Mouse (Mus musculus): ENCODE results near the gene Elf2. TPM values are rescaled to one million over a fixed set of nuclear protein-coding genes. Genes with fewer than 3 reads are reported as not detected.
"Not testable (repeated sequence)": the region's sequence is repeated elsewhere in the genome, so short reads cannot be mapped to it uniquely, and the experiment has no call there.

Elf2 gene
- polyA plus RNA-seq, 1 experiment from 2014 or later = 50.7 TPM

- no peaks in the 10 kb centered on the region for H3K36me3 ChIP-seq
- peaks cover 24% of the 10 kb centered on the region for H3K4me1 ChIP-seq
- H3K27me3 ChIP-seq (replicated peaks) = no peaks in the 10 kb centered on the region
- peak overlapping the region; percentile 51 for H3K27ac ChIP-seq (replicated peaks)
- H3K9me3 ChIP-seq = no peaks in the 10 kb centered on the region
- WGBS = under 1% methylated on average over 50 of the region's 50 CpGs
- H3K4me2 ChIP-seq = peak overlapping the region; percentile 75
- H3K9ac ChIP-seq = peak overlapping the region; percentile 86
- peak overlapping the region; percentile 63 for H3K4me3 ChIP-seq
- ATAC-seq (ENCODE audit: extremely low read depth, insufficient number of reproducible peaks, low FRiP score, low TSS enrichment) = peak; percentile 40
These were observed 18.4 kb upstream of the Elf2 start for GRCm38 (mm10) chr3:51358660-51359557.

GRCm38 (mm10) chr3:51358181-51358580 is 17.7 kb upstream of the Elf2 start:
- Histone ChIP-seq H3K4me1 (peaks cover 24% of the 10 kb centered on the region), H3K27ac (replicated peaks) (no peak overlapping the region), H3K9ac (peak overlapping the region; percentile 86), H3K36me3 (no peaks in the 10 kb centered on the region), H3K4me2 (peak overlapping the region; percentile 75), H3K9me3 (no peaks in the 10 kb centered on the region), H3K27me3 (replicated peaks) (no peaks in the 10 kb centered on the region), H3K4me3 (peak overlapping the region; percentile 63)
- WGBS = 3% methylated on average over 15 of the region's 15 CpGs
- ATAC-seq (ENCODE audit: extremely low read depth, insufficient number of reproducible peaks, low FRiP score, low TSS enrichment) = no peak

- ATAC-seq (ENCODE audit: extremely low read depth, insufficient number of reproducible peaks, low FRiP score, low TSS enrichment) = no peak
- H3K4me2 ChIP-seq = peak overlapping the region; percentile 75
- H3K27me3 ChIP-seq (replicated peaks) = no peaks in the 10 kb centered on the region
- H3K9ac ChIP-seq = peak overlapping the region; percentile 86; the same call in 1 of the 2 replicates
- H3K9me3 ChIP-seq = no peaks in the 10 kb centered on the region
- peaks cover 24% of the 10 kb centered on the region for H3K4me1 ChIP-seq
- peak overlapping the region; percentile 63 for H3K4me3 ChIP-seq
- H3K36me3 ChIP-seq = no peaks in the 10 kb centered on the region
- 17% methylated on average over 14 of the region's 14 CpGs for WGBS
- no peak overlapping the region for H3K27ac ChIP-seq (replicated peaks)
These were observed 17.2 kb upstream of the Elf2 start for GRCm38 (mm10) chr3:51357624-51358023.

GRCm38 (mm10) chr3:51357078-51357477 is 16.6 kb upstream of the Elf2 start:
- 0 out of 2 replicates have a peak overlapping the region, but pooled peaks have one; percentile 19 for H3K9ac ChIP-seq
- 18% methylated on average over 5 of the region's 5 CpGs for WGBS
- no peak overlapping the region for H3K4me3 ChIP-seq
- H3K27ac ChIP-seq (replicated peaks) = peak overlapping the region; percentile 47; the same call in 1 of the 2 replicates
- H3K9me3 ChIP-seq = no peaks in the 10 kb centered on the region
- ATAC-seq (ENCODE audit: extremely low read depth, insufficient number of reproducible peaks, low FRiP score, low TSS enrichment) = no peak
- H3K4me1 ChIP-seq = peaks cover 24% of the 10 kb centered on the region
- no peaks in the 10 kb centered on the region for H3K36me3 ChIP-seq
- H3K4me2 ChIP-seq = peak overlapping the region; percentile 75
- no peaks in the 10 kb centered on the region for H3K27me3 ChIP-seq (replicated peaks)

GRCm38 (mm10) chr3:51354956-51355355 is 14.5 kb upstream of the Elf2 start:
- H3K27me3 ChIP-seq (replicated peaks); H3K36me3 ChIP-seq; ATAC-seq (ENCODE audit: extremely low read depth, insufficient number of reproducible peaks, low FRiP score, low TSS enrichment); H3K9ac ChIP-seq; H3K27ac ChIP-seq (replicated peaks); H3K4me2 ChIP-seq; H3K4me3 ChIP-seq; H3K9me3 ChIP-seq: not testable (repeated sequence)
- peaks cover 20% of the 10 kb centered on the region for H3K4me1 ChIP-seq
- 81% methylated on average over 6 of the region's 6 CpGs for WGBS

- Histone ChIP-seq H3K4me3 (no peak overlapping the region), H3K27me3 (replicated peaks) (no peaks in the 10 kb centered on the region), H3K9ac (no peak overlapping the region), H3K36me3 (no peaks in the 10 kb centered on the region), H3K4me2 (no peak overlapping the region), H3K9me3 (no peaks in the 10 kb centered on the region), H3K27ac (replicated peaks) (no peak overlapping the region), H3K4me1 (peaks cover 17% of the 10 kb centered on the region)
- WGBS = 66% methylated on average over 3 of the region's 3 CpGs
- ATAC-seq (ENCODE audit: extremely low read depth, insufficient number of reproducible peaks, low FRiP score, low TSS enrichment) = no peak
These were observed 13.6 kb upstream of the Elf2 start for GRCm38 (mm10) chr3:51354034-51354427.

- no peak overlapping the region for H3K4me3 ChIP-seq
- no peak overlapping the region for H3K9ac ChIP-seq
- H3K9me3 ChIP-seq = no peaks in the 10 kb centered on the region
- ATAC-seq (ENCODE audit: extremely low read depth, insufficient number of reproducible peaks, low FRiP score, low TSS enrichment) = no peak
- no peak overlapping the region for H3K4me2 ChIP-seq
- H3K36me3 ChIP-seq = no peaks in the 10 kb centered on the region
- 60% methylated on average over 4 of the region's 4 CpGs for WGBS
- H3K4me1 ChIP-seq = peaks cover 23% of the 10 kb centered on the region
- no peak overlapping the region for H3K27ac ChIP-seq (replicated peaks)
- H3K27me3 ChIP-seq (replicated peaks) = no peaks in the 10 kb centered on the region
These were observed 13.0 kb upstream of the Elf2 start for GRCm38 (mm10) chr3:51353325-51354033.

GRCm38 (mm10) chr3:51350806-51351205 is 10.3 kb upstream of the Elf2 start:
- H3K4me3 ChIP-seq = no peak overlapping the region
- H3K9ac ChIP-seq = no peak overlapping the region
- 25% methylated on average over 3 of the region's 3 CpGs for WGBS
- H3K36me3 ChIP-seq = no peaks in the 10 kb centered on the region
- H3K27me3 ChIP-seq (replicated peaks) = no peaks in the 10 kb centered on the region
- ATAC-seq (ENCODE audit: extremely low read depth, insufficient number of reproducible peaks, low FRiP score, low TSS enrichment) = no peak
- H3K9me3 ChIP-seq = no peaks in the 10 kb centered on the region
- no peak overlapping the region for H3K27ac ChIP-seq (replicated peaks)
- peaks cover 13% of the 10 kb centered on the region for H3K4me1 ChIP-seq
- H3K4me2 ChIP-seq = no peak overlapping the region

- Histone ChIP-seq H3K27ac (replicated peaks) (peak overlapping the region; percentile 72), H3K4me2 (peak overlapping the region; percentile 33), H3K9me3 (no peaks in the 10 kb centered on the region), H3K4me3 (no peak overlapping the region), H3K4me1 (peaks cover 13% of the 10 kb centered on the region), H3K9ac (peak overlapping the region; percentile 45), H3K36me3 (no peaks in the 10 kb centered on the region), H3K27me3 (replicated peaks) (no peaks in the 10 kb centered on the region)
- WGBS = 13% methylated on average over 3 of the region's 3 CpGs
- no peak; the same call in 1 of the 2 replicates for ATAC-seq (ENCODE audit: extremely low read depth, insufficient number of reproducible peaks, low FRiP score, low TSS enrichment)
These were observed 8.3 kb upstream of the Elf2 start for GRCm38 (mm10) chr3:51348646-51349238.

GRCm38 (mm10) chr3:51345017-51345416 is 4.6 kb upstream of the Elf2 start:
- not testable (repeated sequence) for H3K9ac ChIP-seq; H3K27me3 ChIP-seq (replicated peaks); H3K4me2 ChIP-seq; H3K27ac ChIP-seq (replicated peaks); H3K36me3 ChIP-seq; H3K4me3 ChIP-seq; H3K9me3 ChIP-seq; ATAC-seq (ENCODE audit: extremely low read depth, insufficient number of reproducible peaks, low FRiP score, low TSS enrichment)
- WGBS = 89% methylated on average over 2 of the region's 2 CpGs
- peaks cover 19% of the 10 kb centered on the region for H3K4me1 ChIP-seq

GRCm38 (mm10) chr3:51344182-51344581 is 3.7 kb upstream of the Elf2 start:
- ATAC-seq (ENCODE audit: extremely low read depth, insufficient number of reproducible peaks, low FRiP score, low TSS enrichment); H3K9ac ChIP-seq; H3K9me3 ChIP-seq; H3K27ac ChIP-seq (replicated peaks); H3K27me3 ChIP-seq (replicated peaks); H3K36me3 ChIP-seq; H3K4me2 ChIP-seq; H3K4me3 ChIP-seq: not testable (repeated sequence)
- 89% methylated on average over 6 of the region's 6 CpGs for WGBS
- H3K4me1 ChIP-seq = peaks cover 18% of the 10 kb centered on the region

All from heart, embryonic 13.5 days (tissue).